Mouse (Mus musculus) lung, postnatal 0 days (tissue): Measurements from ENCODE around the gene Rabif.
"Not testable (repeated sequence)": the region's sequence is repeated elsewhere in the genome, so short reads cannot be mapped to it uniquely, and the experiment has no call there.

Experiments used
- CTCF ChIP-seq: IDR thresholded peaks from 2 replicates; pipeline ENCODE4 v1.5.1; 2016; ENCODE audit warnings: antibody characterized with exemption, mild to moderate bottlenecking
- EP300 ChIP-seq: IDR thresholded peaks from 2 replicates; pipeline ENCODE4 v1.6.1; 2016; ENCODE audit warnings: antibody characterized with exemption, mild to moderate bottlenecking, control low read depth

DNA sequence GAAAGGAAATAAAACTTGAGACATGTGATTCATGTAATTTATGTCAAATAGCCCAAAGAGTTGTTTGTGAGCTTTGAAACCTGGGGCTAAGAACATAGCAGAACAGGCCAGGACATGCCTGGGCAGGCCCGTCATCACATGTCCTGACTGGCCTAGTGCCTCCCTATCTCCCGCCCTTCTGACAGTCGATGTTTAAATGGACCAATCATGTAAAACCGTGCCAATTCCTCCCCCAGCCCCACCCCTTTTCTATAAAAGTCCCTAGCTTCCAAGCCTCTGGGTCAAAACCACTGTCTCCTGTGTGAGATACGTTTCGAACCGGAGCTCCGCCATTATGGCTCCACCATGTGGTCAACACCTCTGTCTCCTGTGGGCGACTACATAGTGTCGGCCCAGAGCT is 39.3 kb downstream of the Rabif start:
- not testable (repeated sequence) for TF ChIP-seq CTCF, EP300
